Mouse (Mus musculus) small intestine, adult 2 months (tissue): Measurements from ENCODE around the gene Mybph.

Experiments used
- CTCF ChIP-seq: fragments of 200-500 bp; IDR thresholded peaks from 2 replicates; pipeline ENCODE4 v1.5.1; 2012; ENCODE audit warnings: low read depth, mild to moderate bottlenecking, control low read depth, inconsistent platforms, low read length, moderate library complexity, mixed read lengths; ENCODE audit not compliant: insufficient replicate concordance, insufficient read length; ENCODE audit errors: extremely low read depth
- POLR2A ChIP-seq: fragments of 200-500 bp; IDR thresholded peaks from 2 replicates; pipeline ENCODE4 v1.6.1; 2012; ENCODE audit warnings: low read depth, mild to moderate bottlenecking, control low read depth, inconsistent platforms, low read length, moderate library complexity

DNA sequence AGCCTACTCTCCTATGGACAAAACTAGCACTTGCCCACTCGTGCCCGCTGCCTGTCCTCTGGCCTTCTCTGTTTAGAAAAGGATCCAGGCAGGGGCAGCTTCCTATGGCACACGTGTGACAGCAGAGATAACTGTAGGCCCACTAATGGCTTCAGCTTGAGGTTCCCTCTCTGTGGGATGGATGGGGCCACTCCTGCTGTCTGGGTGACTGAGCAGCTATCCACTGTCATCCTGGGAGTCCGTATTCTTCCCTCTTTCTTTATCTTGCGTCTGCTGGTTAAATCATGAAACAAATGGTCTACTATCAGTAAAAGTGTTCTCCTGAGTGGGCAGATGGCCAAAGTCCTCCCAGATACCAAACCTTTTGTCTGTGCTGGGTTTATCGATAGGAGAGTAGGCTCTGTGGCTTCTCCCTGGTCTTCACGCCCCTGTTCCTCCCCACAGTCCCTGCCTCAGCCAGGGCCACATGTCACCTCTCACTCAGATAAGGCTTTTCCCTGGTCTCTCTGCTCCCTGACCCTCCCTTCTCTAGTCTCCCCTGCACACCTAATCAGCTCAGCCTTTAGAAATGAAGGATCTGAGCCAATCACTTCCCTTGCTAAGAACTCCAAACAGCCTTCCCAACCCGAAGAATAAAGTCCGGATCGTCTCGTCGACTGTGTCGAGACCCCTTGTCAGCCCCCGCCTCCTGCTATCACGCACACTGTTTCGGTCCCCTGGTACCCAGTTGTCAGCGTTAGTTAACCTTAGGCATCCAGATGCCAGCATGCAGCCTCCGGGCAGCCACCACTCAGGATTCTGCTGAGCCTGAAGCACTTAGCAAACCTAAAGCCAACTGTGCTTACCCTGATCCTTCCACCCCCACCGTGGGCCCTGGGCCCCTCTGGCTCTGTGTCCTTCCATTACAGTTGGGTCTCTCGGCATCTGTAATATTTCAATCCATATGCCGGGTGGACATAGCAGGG is 40.3 kb upstream of the Mybph start:
- TF ChIP-seq CTCF (no peak), POLR2A (no peak)
